Mouse (Mus musculus) urinary bladder, postnatal 14 days (tissue): ENCODE measurements around the gene Ntmt1.

Experiments
- DNase-seq: peaks from one replicate; pipeline ENCODE4 v3.0.0; 2021; ENCODE audit warnings: low spot score

Gene Ntmt1

GRCm38 (mm10) chr2:30784078-30784994 is 23.3 kb upstream of the Ntmt1 start:
- peak; percentile 65 for DNase-seq

- no peak for DNase-seq
Observed at GRCm38 (mm10) chr2:30787466-30787865, 20.2 kb upstream of the Ntmt1 start.

- no peak for DNase-seq
Observed at GRCm38 (mm10) chr2:30792061-30792460, 15.6 kb upstream of the Ntmt1 start.

GRCm38 (mm10) chr2:30794179-30795108 is 13.2 kb upstream of the Ntmt1 start:
- peak; percentile 95 for DNase-seq

- no peak for DNase-seq
Observed at GRCm38 (mm10) chr2:30795271-30795888, 12.2 kb upstream of the Ntmt1 start.

- DNase-seq, result no peak
Observed at GRCm38 (mm10) chr2:30795889-30796275, 11.7 kb upstream of the Ntmt1 start.

GRCm38 (mm10) chr2:30796382-30796781 is 11.2 kb upstream of the Ntmt1 start:
- DNase-seq, result peak; percentile 81

- DNase-seq, result no peak
Observed at GRCm38 (mm10) chr2:30799456-30799855, 8.2 kb upstream of the Ntmt1 start.

- DNase-seq, result no peak
Observed at GRCm38 (mm10) chr2:30800671-30801066, 7.0 kb upstream of the Ntmt1 start.

- DNase-seq, result peak; percentile 45
Observed at GRCm38 (mm10) chr2:30801067-30801852, 6.4 kb upstream of the Ntmt1 start.

GRCm38 (mm10) chr2:30803604-30804003 is 4.0 kb upstream of the Ntmt1 start, which contains the start of gene 1700001O22Rik:
TSS of gene 1700001O22Rik (minus strand) at chr2:30803661.
- DNase-seq, result no peak

GRCm38 (mm10) chr2:30805983-30806382 is 1.6 kb upstream of the Ntmt1 start:
- no peak for DNase-seq

GRCm38 (mm10) chr2:30807147-30807647 is 429 bp upstream of the Ntmt1 start:
- no peak for DNase-seq

GRCm38 (mm10) chr2:30808296-30808655 is 650 bp downstream of the Ntmt1 start:
- DNase-seq, result no peak

- DNase-seq, result no peak
Observed at GRCm38 (mm10) chr2:30809503-30809902, 1.9 kb downstream of the Ntmt1 start.

GRCm38 (mm10) chr2:30810573-30810972 is 2.9 kb downstream of the Ntmt1 start:
- no peak for DNase-seq

- no peak for DNase-seq
Observed at GRCm38 (mm10) chr2:30816383-30816782, 8.8 kb downstream of the Ntmt1 start.

GRCm38 (mm10) chr2:30819873-30820272 is 12.2 kb downstream of the Ntmt1 start:
- no peak for DNase-seq

GRCm38 (mm10) chr2:30821073-30821472 is 13.4 kb downstream of the Ntmt1 start:
- DNase-seq, result no peak

GRCm38 (mm10) chr2:30822460-30822859 is 14.8 kb downstream of the Ntmt1 start:
- no peak for DNase-seq
